36 mouse cellular contexts compared by ENCODE assay signal in genomic region chr4:134365280-134365679, GRCm38 (mm10). TPM values are rescaled to one million over a fixed set of nuclear protein-coding genes. Genes with fewer than 3 reads are reported as not detected.
DNase-seq lines count a peak whose midpoint lies in the region; ATAC-seq and TF ChIP-seq lines count a peak whose summit lies in the region.
"Had no signal": no experiment of that assay in that cellular context is flagged by ENCODE, and none has a peak within 500 bp of the region (broad histone marks: within the 10 kb centered on the region; RNA-seq: fewer than 3 reads in every experiment).

No protein-coding gene starts in this region.

- no peaks in the 10 kb centered on the region for H3K9me3 ChIP-seq in embryonic facial prominence, embryonic 12.5 days
- no peaks in the 10 kb centered on the region for H3K9me3 ChIP-seq in embryonic facial prominence, embryonic 10.5 days
- no peaks in the 10 kb centered on the region for H3K9me3 ChIP-seq in hindbrain, embryonic 10.5 days
- H3K9me3 ChIP-seq in hindbrain, postnatal 0 days (ENCODE audit: low read length) = no peaks in the 10 kb centered on the region
- H3K9me3 ChIP-seq: forebrain, embryonic 12.5 days; heart, embryonic 10.5 days; hindbrain, embryonic 15.5 days; intestine, embryonic 15.5 days; liver, embryonic 13.5 days; megakaryocyte, embryonic 14.5 days; midbrain, embryonic 13.5 days; neural tube, embryonic 15.5 days; stomach, embryonic 15.5 days had no signal

- 0 out of 2 replicates have a peak overlapping the region, but pooled peaks have one; percentile 30 for H3K27ac ChIP-seq in embryonic facial prominence, embryonic 12.5 days
- no peak overlapping the region for H3K27ac ChIP-seq in embryonic facial prominence, embryonic 10.5 days (replicated peaks)
- no peak overlapping the region for H3K27ac ChIP-seq in hindbrain, embryonic 10.5 days
- no peak overlapping the region for H3K27ac ChIP-seq in hindbrain, postnatal 0 days
- H3K27ac ChIP-seq: forebrain, embryonic 12.5 days; heart, embryonic 10.5 days; hindbrain, embryonic 15.5 days; intestine, embryonic 15.5 days; kidney, postnatal 0 days; liver, embryonic 13.5 days; midbrain, embryonic 13.5 days; neural tube, embryonic 15.5 days; stomach, embryonic 15.5 days had no signal

- H3K4me1 ChIP-seq in embryonic facial prominence, embryonic 12.5 days = peaks cover 16% of the 10 kb centered on the region; the same call in 1 of the 2 replicates
- peaks cover 31% of the 10 kb centered on the region for H3K4me1 ChIP-seq in embryonic facial prominence, embryonic 10.5 days
- H3K4me1 ChIP-seq in hindbrain, embryonic 10.5 days (replicated peaks) = peaks cover 27% of the 10 kb centered on the region
- no peaks in the 10 kb centered on the region for H3K4me1 ChIP-seq in hindbrain, postnatal 0 days (ENCODE audit: insufficient read depth, low read length)
- H3K4me1 ChIP-seq: forebrain, embryonic 12.5 days; hindbrain, embryonic 15.5 days; liver, embryonic 13.5 days had no signal

- 12% methylated on average over 5 of the region's 5 CpGs for WGBS in embryonic facial prominence, embryonic 12.5 days
- 33% methylated on average over 5 of the region's 5 CpGs for WGBS in embryonic facial prominence, embryonic 10.5 days
- 43% methylated on average over 5 of the region's 5 CpGs for WGBS in hindbrain, embryonic 10.5 days
- 44% methylated on average over 5 of the region's 5 CpGs for whole genome bisulfite sequencing in hindbrain, postnatal 0 days

- no peaks in the 10 kb centered on the region for H3K36me3 ChIP-seq in embryonic facial prominence, embryonic 12.5 days
- H3K36me3 ChIP-seq in embryonic facial prominence, embryonic 10.5 days (replicated peaks) = no peaks in the 10 kb centered on the region
- H3K36me3 ChIP-seq in hindbrain, embryonic 10.5 days = no peaks in the 10 kb centered on the region
- H3K36me3 ChIP-seq in hindbrain, postnatal 0 days (ENCODE audit: insufficient read depth, low read length) = no peaks in the 10 kb centered on the region
- H3K36me3 ChIP-seq: forebrain, embryonic 12.5 days; heart, embryonic 10.5 days; hindbrain, embryonic 15.5 days; intestine, embryonic 15.5 days; liver, embryonic 13.5 days; midbrain, embryonic 13.5 days; neural tube, embryonic 15.5 days; stomach, embryonic 15.5 days had no signal

- TF ChIP-seq CTCF in hindbrain, postnatal 0 days (IDR thresholded peaks at IDR 0.05; ENCODE audit: low read depth) = no peak

- H3K27me3 ChIP-seq in embryonic facial prominence, embryonic 12.5 days = peaks cover 24% of the 10 kb centered on the region
- H3K27me3 ChIP-seq in embryonic facial prominence, embryonic 10.5 days (replicated peaks; ENCODE audit: low read depth, poor library complexity, severe bottlenecking) = peaks cover 62% of the 10 kb centered on the region
- H3K27me3 ChIP-seq in hindbrain, embryonic 10.5 days (ENCODE audit: insufficient read depth, poor library complexity, severe bottlenecking) = peaks cover 80% of the 10 kb centered on the region
- H3K27me3 ChIP-seq in hindbrain, postnatal 0 days (ENCODE audit: insufficient read depth, low read length) = peaks cover 6% of the 10 kb centered on the region

- H3K4me3 ChIP-seq in embryonic facial prominence, embryonic 12.5 days = no peak overlapping the region
- H3K4me3 ChIP-seq in embryonic facial prominence, embryonic 10.5 days = no peak overlapping the region
- no peak overlapping the region for H3K4me3 ChIP-seq in hindbrain, embryonic 10.5 days
- H3K4me3 ChIP-seq in hindbrain, postnatal 0 days (ENCODE audit: low read length) = no peak overlapping the region
- H3K4me3 ChIP-seq: erythroblast, embryonic 14.5 days; forebrain, embryonic 12.5 days; heart, embryonic 10.5 days; hindbrain, embryonic 15.5 days; intestine, embryonic 15.5 days; liver, embryonic 13.5 days; megakaryocyte, embryonic 14.5 days; midbrain, embryonic 13.5 days; neural tube, embryonic 15.5 days; stomach, embryonic 15.5 days had no signal

- no peak overlapping the region for H3K4me2 ChIP-seq in embryonic facial prominence, embryonic 12.5 days (replicated peaks)
- H3K4me2 ChIP-seq in hindbrain, postnatal 0 days (ENCODE audit: low read depth, low read length) = no peak overlapping the region
- H3K4me2 ChIP-seq: forebrain, embryonic 12.5 days; hindbrain, embryonic 15.5 days; intestine, embryonic 15.5 days; liver, embryonic 13.5 days; midbrain, embryonic 13.5 days; neural tube, embryonic 15.5 days; stomach, embryonic 15.5 days had no signal

- no peak overlapping the region; the same call in 1 of the 2 replicates for H3K9ac ChIP-seq in embryonic facial prominence, embryonic 12.5 days
- H3K9ac ChIP-seq in hindbrain, postnatal 0 days (replicated peaks; ENCODE audit: low read length) = no peak overlapping the region
- H3K9ac ChIP-seq: forebrain, embryonic 12.5 days; forebrain, postnatal 0 days; hindbrain, embryonic 15.5 days; intestine, embryonic 15.5 days; liver, embryonic 13.5 days; midbrain, embryonic 13.5 days; neural tube, embryonic 15.5 days; stomach, embryonic 15.5 days had no signal

- no peak for ATAC-seq in embryonic facial prominence, embryonic 12.5 days (ENCODE audit: insufficient number of reproducible peaks, insufficient read depth, low FRiP score, low TSS enrichment)
- ATAC-seq in common myeloid progenitor, adult 5-6 weeks (replicated peaks; ENCODE audit: low read depth, poor library complexity, severe bottlenecking) = 0 out of 2 replicates have a peak, but pooled peaks have one; percentile 16
- ATAC-seq in hematopoietic stem cell, adult 5-6 weeks (replicated peaks in 1 of 2; ENCODE audit: insufficient read depth in 1 of 2, low FRiP score in 2 of 2, low TSS enrichment in 1 of 2, low read depth in 1 of 2, poor library complexity in 2 of 2, severe bottlenecking in 2 of 2) = 0 out of 4 replicates have a peak, but pooled peaks have one; percentile 8 to 9
- no peak for ATAC-seq in hindbrain, postnatal 0 days
- ATAC-seq: forebrain, postnatal 0 days; intestine, embryonic 15.5 days; lung, postnatal 0 days; midbrain, embryonic 13.5 days had no signal

- no peak for DNase-seq in embryonic facial prominence, embryonic 10.5 days (ENCODE audit: low spot score)
- peak; percentile 45 for DNase-seq in naive thymus-derived CD4-positive, alpha-beta T cell, adult 2 months (ENCODE audit: low read depth)
- no peak for DNase-seq in hindbrain, embryonic 10.5 days (ENCODE audit: low spot score)
- no peak for DNase-seq in thymus, postnatal 10 days (ENCODE audit: low spot score in 2 of 2)
- no peak for DNase-seq in hindbrain, postnatal 0 days (ENCODE audit: low spot score)
- DNase-seq: adrenal gland, postnatal 36 days; cerebellum, adult 18-20 months; cerebellum, postnatal 10 days; forebrain, postnatal 0 days; gastrocnemius, postnatal 14 days; heart, adult 11 months; heart, postnatal 36 days; kidney, adult 8-10 months; layer of hippocampus, postnatal 36 days; liver, embryonic 13.5 days; lung, adult 18-20 months; lung, postnatal 4 days; retina, postnatal 1 day; right cerebral cortex, postnatal 14 days; thymus, postnatal 36 days had no signal

RNA-seq across cellular contexts. Expression of gene Extl1, which starts 18.4 kb away (rescaled TPM):
- 2.1 and 3.4 TPM in 2 replicates for polyA plus RNA-seq in embryonic facial prominence, embryonic 12.5 days (2016; fragmentation: Nextera tagmentation; extraction: Ambion mirVana)
- 0.25 and 0.66 TPM in 2 replicates for polyA plus RNA-seq in embryonic facial prominence, embryonic 10.5 days (2016; fragmentation: Nextera tagmentation; extraction: Ambion mirVana)
- not detected in 2 replicates for total RNA-seq in common myeloid progenitor, adult 5-6 weeks (2017)
- 0.20 and 0.50 TPM in 2 replicates for total RNA-seq in hematopoietic stem cell, adult 5-6 weeks (2017)
- 0.25 and 0.63 TPM in 2 replicates for polyA plus RNA-seq in hindbrain, embryonic 10.5 days (2016; fragmentation: Nextera tagmentation; extraction: Ambion mirVana)
- 0.54 and 1.8 TPM in 2 replicates for total RNA-seq in hindbrain, postnatal 0 days (2014; rRNA removed)
- 0.39 and 0.66 TPM in 2 replicates for polyA plus RNA-seq in hindbrain, postnatal 0 days (2015; fragmentation: Nextera tagmentation; extraction: Ambion mirVana)
- polyA plus RNA-seq: erythroblast, embryonic 14.5 days had no signal

RNA-seq across cellular contexts. Expression of gene Slc30a2, which starts 22.3 kb away (rescaled TPM):
- 0.05 and 0.20 TPM in 2 replicates for polyA plus RNA-seq in embryonic facial prominence, embryonic 12.5 days (2016; fragmentation: Nextera tagmentation; extraction: Ambion mirVana)
- 0.07 TPM in 1 of 2 replicates, not detected in the other for polyA plus RNA-seq in embryonic facial prominence, embryonic 10.5 days (2016; fragmentation: Nextera tagmentation; extraction: Ambion mirVana)
- not detected in 2 replicates for total RNA-seq in common myeloid progenitor, adult 5-6 weeks (2017)
- total RNA-seq in hematopoietic stem cell, adult 5-6 weeks (2017) = not detected in 2 replicates
- polyA plus RNA-seq in hindbrain, embryonic 10.5 days (2016; fragmentation: Nextera tagmentation; extraction: Ambion mirVana) = 0.10 TPM in 1 of 2 replicates, not detected in the other
- total RNA-seq in hindbrain, postnatal 0 days (2014; rRNA removed) = 0.43 TPM in 1 of 2 replicates, not detected in the other
- polyA plus RNA-seq in hindbrain, postnatal 0 days (2015; fragmentation: Nextera tagmentation; extraction: Ambion mirVana) = 0.09 and 0.18 TPM in 2 replicates
- total RNA-seq: forebrain, postnatal 0 days; layer of hippocampus, postnatal 36 days had no signal
- polyA plus RNA-seq: C2C12; erythroblast, embryonic 14.5 days; forebrain, embryonic 12.5 days; limb, embryonic 11.5 days; liver, embryonic 13.5 days had no signal

RNA-seq across cellular contexts. Expression of gene Pafah2, which starts 30.8 kb away (rescaled TPM):
- polyA plus RNA-seq in embryonic facial prominence, embryonic 12.5 days (2016; fragmentation: Nextera tagmentation; extraction: Ambion mirVana) = 11.2 and 11.7 TPM in 2 replicates
- polyA plus RNA-seq in embryonic facial prominence, embryonic 10.5 days (2016; fragmentation: Nextera tagmentation; extraction: Ambion mirVana) = 7.0 and 8.3 TPM in 2 replicates
- 16.4 and 18.4 TPM in 2 replicates for total RNA-seq in common myeloid progenitor, adult 5-6 weeks (2017)
- 15.7 and 25.3 TPM in 2 replicates for total RNA-seq in hematopoietic stem cell, adult 5-6 weeks (2017)
- polyA plus RNA-seq in hindbrain, embryonic 10.5 days (2016; fragmentation: Nextera tagmentation; extraction: Ambion mirVana) = 7.9 and 9.5 TPM in 2 replicates
- total RNA-seq in hindbrain, postnatal 0 days (2014; rRNA removed) = 12.1 and 17.9 TPM in 2 replicates
- 5.3 and 6.7 TPM in 2 replicates for polyA plus RNA-seq in hindbrain, postnatal 0 days (2015; fragmentation: Nextera tagmentation; extraction: Ambion mirVana)
- polyA plus RNA-seq: erythroblast, embryonic 14.5 days had no signal

RNA-seq across cellular contexts. Expression of gene Trim63, which starts 50.4 kb away (rescaled TPM):
- 1.2 and 2.6 TPM in 2 replicates for polyA plus RNA-seq in embryonic facial prominence, embryonic 12.5 days (2016; fragmentation: Nextera tagmentation; extraction: Ambion mirVana)
- polyA plus RNA-seq in embryonic facial prominence, embryonic 10.5 days (2016; fragmentation: Nextera tagmentation; extraction: Ambion mirVana) = 0.31 and 0.34 TPM in 2 replicates
- not detected in 2 replicates for total RNA-seq in common myeloid progenitor, adult 5-6 weeks (2017)
- total RNA-seq in hematopoietic stem cell, adult 5-6 weeks (2017) = not detected in 2 replicates
- 0.51 and 0.56 TPM in 2 replicates for polyA plus RNA-seq in hindbrain, embryonic 10.5 days (2016; fragmentation: Nextera tagmentation; extraction: Ambion mirVana)
- total RNA-seq in hindbrain, postnatal 0 days (2014; rRNA removed) = 0.32 and 1.5 TPM in 2 replicates
- 0.84 and 1.1 TPM in 2 replicates for polyA plus RNA-seq in hindbrain, postnatal 0 days (2015; fragmentation: Nextera tagmentation; extraction: Ambion mirVana)
- total RNA-seq: adrenal gland, postnatal 36 days; layer of hippocampus, postnatal 36 days had no signal
- polyA plus RNA-seq: erythroblast, embryonic 14.5 days had no signal

Comparison
In these comparisons a context has a peak if more than half of its experiments do, and no peak if none do; other contexts are left out.
1. ATAC-seq: peak in common myeloid progenitor, adult 5-6 weeks (single experiment) and hematopoietic stem cell, adult 5-6 weeks (2 of 2); none in embryonic facial prominence, embryonic 12.5 days (single experiment) and hindbrain, postnatal 0 days (single experiment).